Mouse (Mus musculus): ENCODE results near the gene Abcb4.
"Not testable (repeated sequence)": the region's sequence is repeated elsewhere in the genome, so short reads cannot be mapped to it uniquely, and the experiment has no call there.

Abcb4 gene

DNA sequence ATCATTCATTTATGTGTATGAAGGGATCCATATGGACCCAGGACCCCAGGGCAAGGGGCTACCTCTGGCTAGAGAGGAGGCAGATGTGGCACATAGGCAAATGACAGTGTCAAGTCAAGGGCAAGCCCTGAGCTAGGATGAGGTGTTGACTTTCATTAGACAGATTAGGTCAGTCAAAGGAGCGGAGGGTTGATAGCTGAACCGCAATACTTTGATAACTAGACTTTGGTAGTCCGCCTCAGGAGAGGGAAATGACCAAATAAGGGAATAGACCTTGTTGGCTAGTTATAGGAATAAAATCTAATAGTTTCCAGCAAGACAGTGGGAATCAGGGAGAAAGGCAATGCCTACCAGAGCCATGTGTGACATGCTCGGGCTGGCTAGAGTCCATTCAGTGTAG is 105.6 kb downstream of the Abcb4 start:
- no peak for DNase-seq (ENCODE audit: low spot score)

DNA sequence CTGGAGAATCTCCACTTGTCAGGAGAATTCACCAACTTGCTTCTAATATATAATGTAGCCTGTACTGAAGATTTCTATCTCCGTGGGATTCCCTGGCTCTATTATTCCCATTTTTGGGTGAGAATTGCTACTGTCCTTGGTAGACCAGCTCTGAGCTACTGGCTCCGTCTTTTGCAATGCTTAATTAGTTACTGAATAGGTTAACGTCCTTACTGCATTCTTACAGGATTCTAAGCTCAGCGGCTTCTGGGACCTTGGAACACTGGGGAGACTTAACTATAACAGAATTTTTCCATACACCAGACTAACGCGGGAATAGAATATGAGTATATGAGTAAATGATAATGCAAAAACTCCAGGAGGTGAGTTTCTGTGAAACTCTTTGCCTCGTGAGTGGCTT is 106.5 kb downstream of the Abcb4 start:
- not testable (repeated sequence) for DNase-seq (ENCODE audit: low spot score)

DNA sequence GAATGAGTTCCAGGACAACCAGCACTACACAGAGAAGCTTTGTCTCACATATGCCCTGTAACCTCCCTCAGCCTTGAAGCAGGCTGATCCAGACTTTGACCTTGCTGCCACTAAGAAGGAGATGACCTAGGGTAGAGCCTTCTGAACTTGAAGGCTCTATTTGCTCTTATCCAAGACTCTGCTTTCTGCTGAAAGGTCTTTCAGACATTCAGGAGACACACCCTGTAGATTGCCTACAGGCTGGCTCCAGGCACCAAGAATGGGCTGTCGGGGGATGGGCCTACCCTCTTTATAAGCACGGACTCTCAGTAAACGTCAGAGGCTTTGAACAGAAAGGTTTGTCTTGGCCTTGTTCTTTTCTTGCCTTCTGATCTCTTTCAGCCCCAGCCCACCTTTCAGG is 113.1 kb downstream of the Abcb4 start:
- DNase-seq (ENCODE audit: low spot score), result not testable (repeated sequence)

Data from embryo, embryonic 10.5 days (tissue).